Mouse (Mus musculus) ES-Bruce4 (cell line): ENCODE results near the gene AI464131.

ENCODE experiments used
- CTCF ChIP-seq: IDR thresholded peaks from one replicate; pipeline ENCODE4 v1.8.1; 2011; ENCODE audit warnings: low read depth, low read length
- EP300 ChIP-seq: IDR thresholded peaks from 2 replicates; pipeline ENCODE4 v1.6.1; 2011; ENCODE audit warnings: low read depth, low read length; ENCODE audit not compliant: insufficient read depth
- POLR2A ChIP-seq: IDR thresholded peaks from one replicate; pipeline ENCODE4 v1.8.1; 2011; ENCODE audit warnings: low read length; ENCODE audit not compliant: insufficient read depth

- TF ChIP-seq CTCF (no peak), POLR2A (no peak), EP300 (no peak)
Observed at GRCm38 (mm10) chr4:41500787-41501186, 2.1 kb downstream of the AI464131 start.
